Mouse (Mus musculus) left cerebral cortex, adult 2 months (tissue): ENCODE data around the gene Hpca. TPM values are rescaled to one million over a fixed set of nuclear protein-coding genes. Genes with fewer than 3 reads are reported as not detected.

ENCODE experiments used
- DNase-seq, 2 experiments: peaks; one replicate each; pipeline ENCODE4 v3.0.0; 2021 to 2022; ENCODE audit warnings: low spot score in 2 of 2, mixed read lengths in 1 of 2; ENCODE audit errors: extremely low spot score in 1 of 2
- H3K27ac ChIP-seq: fragments of 200-600 bp; 2 replicates; pipeline ENCODE4 v1.8.1; 2022
- H3K4me3 ChIP-seq: fragments of 200-600 bp; 2 replicates; pipeline ENCODE4 v1.8.1; 2022
- CTCF ChIP-seq: fragments of 200-600 bp; IDR thresholded peaks from 2 replicates; pipeline ENCODE4 v1.8.1; 2022; ENCODE audit warnings: antibody characterized with exemption, mild to moderate bottlenecking, moderate library complexity
- intact Hi-C: fragments of 180-260 bp; cut with DNase I; formaldehyde crosslinking; loops from one replicate; pipeline ENCODE4 v1.15.1; 2025
- total RNA-seq, 2 experiments: library from RNA; stranded (reverse); gene quantifications; 2 replicates each; pipeline ENCODE4 v1.2.3; 2021

Gene Hpca
- total RNA-seq, 2 experiments from 2014 or later = 650 to 692 TPM

GRCm38 (mm10) chr4:129068848-129069247, 53.0 kb downstream of the Hpca start:
- no peak for DNase-seq
- TF ChIP-seq CTCF = no peak
- H3K4me3 ChIP-seq = no peak overlapping the region
- intact Hi-C loops = no loop called here
- H3K27ac ChIP-seq = no peak overlapping the region

GRCm38 (mm10) chr4:129067638-129068415, 54.0 kb downstream of the Hpca start:
- intact Hi-C loops = no loop called here

GRCm38 (mm10) chr4:129065688-129066236, 56.1 kb downstream of the Hpca start:
- no peak for TF ChIP-seq CTCF
- intact Hi-C loops = no loop called here
- Histone ChIP-seq H3K4me3 (no peak overlapping the region), H3K27ac (no peak overlapping the region)
- DNase-seq = no peak

More at GRCm38 (mm10) chr4:129067638-129068415, 54.0 kb downstream of the Hpca start:
- no peak; the same call in 1 of the 2 replicates for TF ChIP-seq CTCF
- no peak overlapping the region for H3K27ac ChIP-seq
- no peak overlapping the region for H3K4me3 ChIP-seq
- no peak for DNase-seq

- no peak for DNase-seq
- H3K4me3 ChIP-seq = no peak overlapping the region
- intact Hi-C loops = no loop called here
- TF ChIP-seq CTCF = no peak
- no peak overlapping the region for H3K27ac ChIP-seq
Observed at GRCm38 (mm10) chr4:129062281-129063075, 59.4 kb downstream of the Hpca start.

Other genes with a start within 250 kb of the Hpca start
- gene Trim62, start 238.5 kb downstream of the Hpca start, total RNA-seq = 10 to 100 TPM; 15.3 to 18.8 TPM
- gene Azin2, start 159.6 kb downstream of the Hpca start, total RNA-seq = 10 to 100 TPM; 45.2 to 53.2 TPM
- gene Ak2, start 130.1 kb downstream of the Hpca start, total RNA-seq = 10 to 100 TPM; 25.7 to 30.4 TPM
- 10 to 100 TPM; 52.6 to 57.7 TPM for gene Rnf19b, start 63.8 kb downstream of the Hpca start, total RNA-seq
- gene Tmem54, start 16.5 kb downstream of the Hpca start, total RNA-seq = not detected
- 10 to 100 TPM; 54.0 to 58.1 TPM for gene Fndc5, start 15.0 kb upstream of the Hpca start, total RNA-seq
- gene S100pbp, start 67.7 kb upstream of the Hpca start, total RNA-seq = 10 to 100 TPM; 33.9 to 34.5 TPM
- gene Yars, start 67.7 kb upstream of the Hpca start, total RNA-seq = 10 to 100 TPM; 87.4 to 93.1 TPM
- 10 to 100 TPM; 22.5 to 25.9 TPM for gene C77080, start 139.4 kb upstream of the Hpca start, total RNA-seq
- 1 to 10 TPM; 1.8 to 2.2 TPM for gene Sync, start 165.6 kb upstream of the Hpca start, total RNA-seq
- 100 to 1,000 TPM; 115 to 123 TPM for gene Rbbp4, start 213.3 kb upstream of the Hpca start, total RNA-seq
- 10 to 100 TPM; 29.4 to 30.1 TPM for gene Zbtb8os, start 213.7 kb upstream of the Hpca start, total RNA-seq